Mouse (Mus musculus): ENCODE measurements around the gene Hist1h2ae. TPM values are rescaled to one million over a fixed set of nuclear protein-coding genes. Genes with fewer than 3 reads are reported as not detected.

Gene Hist1h2ae
- polyA plus RNA-seq, 1 experiment, result 174 TPM

DNA sequence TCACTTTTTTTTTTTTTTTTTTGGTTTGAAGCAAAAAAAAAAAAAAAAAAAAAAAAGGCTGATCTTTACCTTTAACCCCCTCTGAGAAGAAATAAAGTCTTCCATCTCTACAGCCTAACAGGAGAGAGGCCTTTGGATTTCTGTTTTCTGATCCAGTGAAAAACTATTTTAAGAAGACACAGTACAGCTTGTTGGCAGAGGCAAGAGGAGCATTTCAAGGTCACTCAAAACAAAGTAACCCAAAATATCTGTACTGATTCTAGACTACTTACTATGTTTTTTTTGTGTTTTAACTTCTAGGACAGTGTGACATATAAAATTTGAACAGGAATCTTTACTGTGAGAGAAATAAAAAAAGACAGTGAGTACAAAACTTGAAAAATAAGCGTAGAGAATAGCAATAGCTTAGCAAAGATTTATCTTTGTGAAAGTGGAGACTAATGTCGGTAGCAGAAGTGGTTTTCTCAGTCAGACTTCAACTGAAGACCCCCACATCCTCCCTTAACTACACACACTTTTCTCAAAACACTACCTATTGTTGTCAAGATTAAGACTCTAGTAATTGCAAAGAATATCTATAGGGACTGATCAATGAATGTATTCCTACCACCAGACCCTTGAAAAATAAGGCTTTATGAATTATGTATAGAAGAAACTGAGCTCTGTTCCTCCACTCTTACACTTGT, 41.4 kb downstream of the Hist1h2ae start:
- DNase-seq, result no peak
- H3K36me3 ChIP-seq (ENCODE audit: control insufficient read depth, insufficient read depth, low read length), result no peaks in the 10 kb centered on the region
- H3K4me3 ChIP-seq (ENCODE audit: control insufficient read depth, insufficient read depth, low read length), result no peak overlapping the region
- H3K27me3 ChIP-seq (ENCODE audit: control insufficient read depth, insufficient read depth, low read length), result no peaks in the 10 kb centered on the region
- peaks cover 6% of the 10 kb centered on the region for H3K4me1 ChIP-seq (replicated peaks; ENCODE audit: control insufficient read depth, insufficient read depth, low read length)
- TF ChIP-seq CTCF (IDR thresholded peaks at IDR 0.05; ENCODE audit: borderline replicate concordance, control insufficient read depth, extremely low read depth, insufficient read depth, low read length, poor library complexity) (no peak), POLR2A (IDR thresholded peaks at IDR 0.05; ENCODE audit: control insufficient read depth, extremely low read depth, insufficient read depth, low read length, poor library complexity) (no peak)
- no peak overlapping the region; the same call in 1 of the 2 replicates for H3K27ac ChIP-seq (ENCODE audit: control insufficient read depth, insufficient read depth, low read length)
- 30% methylated on average over 2 of the region's 2 CpGs for WGBS

DNA sequence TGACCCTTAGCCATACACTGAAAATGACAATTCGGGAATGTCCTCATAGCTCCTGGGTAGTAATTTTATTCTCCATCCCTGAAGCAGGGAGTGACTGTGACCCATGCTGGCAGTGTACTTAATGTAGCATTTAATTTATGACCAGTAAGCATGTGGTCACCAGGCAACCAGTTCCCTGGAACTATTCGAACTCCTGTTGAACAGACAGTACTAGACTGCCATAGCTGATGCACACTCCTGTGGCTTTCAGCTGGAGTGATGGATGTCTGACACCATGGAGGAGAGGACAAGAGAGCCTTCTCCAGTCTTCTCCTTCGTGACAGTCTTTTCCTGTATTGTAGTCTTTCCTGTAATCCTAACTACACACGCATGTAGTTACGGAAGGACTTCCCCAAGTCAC, 42.0 kb downstream of the Hist1h2ae start:
- H3K4me1 ChIP-seq (replicated peaks; ENCODE audit: control insufficient read depth, insufficient read depth, low read length), result peaks cover 6% of the 10 kb centered on the region
- 97% methylated on average over 5 of the region's 5 CpGs for WGBS

DNA sequence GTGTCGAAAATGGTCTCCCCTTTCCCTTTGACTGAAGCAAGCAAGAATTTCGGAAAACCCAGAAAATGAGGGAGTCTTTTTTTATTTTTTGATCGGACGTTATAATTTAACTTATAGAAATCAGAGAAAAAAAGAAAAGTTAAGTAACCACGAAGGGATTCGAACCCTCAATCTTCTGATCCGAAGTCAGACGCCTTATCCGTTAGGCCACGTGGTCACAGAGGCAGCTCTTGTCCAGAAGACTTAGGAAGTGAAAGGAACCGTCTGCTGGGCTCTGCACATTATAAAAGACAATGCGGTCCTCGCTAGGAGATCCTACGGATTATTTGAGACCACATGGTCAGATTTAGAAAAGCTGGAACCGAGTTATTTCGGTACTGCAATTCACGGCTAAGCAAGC, 44.7 kb downstream of the Hist1h2ae start:
- Histone ChIP-seq H3K4me3 (ENCODE audit: control insufficient read depth, insufficient read depth, low read length) (no peak overlapping the region), H3K27ac (ENCODE audit: control insufficient read depth, insufficient read depth, low read length) (no peak overlapping the region), H3K36me3 (ENCODE audit: control insufficient read depth, insufficient read depth, low read length) (no peaks in the 10 kb centered on the region), H3K4me1 (replicated peaks; ENCODE audit: control insufficient read depth, insufficient read depth, low read length) (peaks cover 2% of the 10 kb centered on the region), H3K27me3 (ENCODE audit: control insufficient read depth, insufficient read depth, low read length) (no peaks in the 10 kb centered on the region)
- 1% methylated on average over 17 of the region's 17 CpGs for WGBS
- peak; percentile 86 for DNase-seq
- TF ChIP-seq POLR2A (IDR thresholded peaks at IDR 0.05; ENCODE audit: control insufficient read depth, extremely low read depth, insufficient read depth, low read length, poor library complexity) (no peak), CTCF (IDR thresholded peaks at IDR 0.05; ENCODE audit: borderline replicate concordance, control insufficient read depth, extremely low read depth, insufficient read depth, low read length, poor library complexity) (no peak)

More for the DNA sequence above, 42.0 kb downstream of the Hist1h2ae start:
- DNase-seq, result no peak
- Histone ChIP-seq H3K27ac (ENCODE audit: control insufficient read depth, insufficient read depth, low read length) (no peak overlapping the region), H3K36me3 (ENCODE audit: control insufficient read depth, insufficient read depth, low read length) (no peaks in the 10 kb centered on the region), H3K4me3 (ENCODE audit: control insufficient read depth, insufficient read depth, low read length) (no peak overlapping the region), H3K27me3 (ENCODE audit: control insufficient read depth, insufficient read depth, low read length) (no peaks in the 10 kb centered on the region)
- no peak for TF ChIP-seq POLR2A (IDR thresholded peaks at IDR 0.05; ENCODE audit: control insufficient read depth, extremely low read depth, insufficient read depth, low read length, poor library complexity)
- no peak for TF ChIP-seq CTCF (IDR thresholded peaks at IDR 0.05; ENCODE audit: borderline replicate concordance, control insufficient read depth, extremely low read depth, insufficient read depth, low read length, poor library complexity)

DNA sequence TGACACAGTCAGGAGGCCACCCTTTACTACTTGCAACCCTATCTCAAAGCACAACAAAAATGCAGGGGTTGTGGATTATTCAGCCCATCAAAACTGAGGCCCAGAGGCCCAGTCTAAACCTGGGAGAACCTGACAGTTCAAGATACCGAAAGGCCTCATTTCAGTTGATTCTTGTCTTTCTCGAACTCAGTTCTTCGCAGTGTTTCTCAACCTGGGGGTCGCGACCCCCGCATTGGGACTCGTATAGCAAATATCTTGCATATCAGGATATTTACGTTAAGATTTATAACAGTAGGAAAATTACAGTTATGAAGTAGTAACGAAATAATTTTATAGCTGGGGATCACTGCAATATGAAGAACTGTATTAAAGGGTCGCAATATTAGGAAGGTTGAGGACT, 45.1 kb downstream of the Hist1h2ae start:
- H3K4me1 ChIP-seq (replicated peaks; ENCODE audit: control insufficient read depth, insufficient read depth, low read length), result peaks cover 2% of the 10 kb centered on the region
- H3K36me3 ChIP-seq (ENCODE audit: control insufficient read depth, insufficient read depth, low read length), result no peaks in the 10 kb centered on the region
- H3K4me3 ChIP-seq (ENCODE audit: control insufficient read depth, insufficient read depth, low read length), result no peak overlapping the region
- H3K27me3 ChIP-seq (ENCODE audit: control insufficient read depth, insufficient read depth, low read length), result no peaks in the 10 kb centered on the region
- H3K27ac ChIP-seq (ENCODE audit: control insufficient read depth, insufficient read depth, low read length), result no peak overlapping the region
- TF ChIP-seq CTCF (IDR thresholded peaks at IDR 0.05; ENCODE audit: borderline replicate concordance, control insufficient read depth, extremely low read depth, insufficient read depth, low read length, poor library complexity) (no peak), POLR2A (IDR thresholded peaks at IDR 0.05; ENCODE audit: control insufficient read depth, extremely low read depth, insufficient read depth, low read length, poor library complexity) (no peak)
- 14% methylated on average over 10 of the region's 10 CpGs for WGBS
- no peak for DNase-seq

DNA sequence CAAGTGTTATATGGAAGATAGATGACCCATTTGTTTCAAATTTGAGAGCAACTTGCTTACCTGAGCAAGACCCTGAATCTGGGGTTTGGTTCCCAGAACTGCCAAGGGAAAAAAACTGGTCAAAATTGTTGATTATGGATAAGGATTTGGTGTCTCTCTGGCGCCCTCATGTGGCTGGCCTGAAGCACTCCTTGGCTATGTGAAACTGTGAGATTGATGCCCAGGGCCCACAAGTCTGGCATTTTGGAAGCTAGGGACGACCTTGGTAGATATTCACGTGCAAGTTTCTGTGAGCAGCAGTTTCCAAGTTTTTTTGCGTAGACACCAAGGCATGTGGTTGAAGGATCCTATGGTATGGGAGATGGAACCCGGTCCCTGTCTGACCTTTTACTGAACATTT, 46.4 kb downstream of the Hist1h2ae start:
- 19% methylated on average over 5 of the region's 5 CpGs for WGBS
- H3K36me3 ChIP-seq (ENCODE audit: control insufficient read depth, insufficient read depth, low read length), result no peaks in the 10 kb centered on the region
- H3K27ac ChIP-seq (ENCODE audit: control insufficient read depth, insufficient read depth, low read length), result no peak overlapping the region
- peak; percentile 72 for DNase-seq
- TF ChIP-seq POLR2A (IDR thresholded peaks at IDR 0.05; ENCODE audit: control insufficient read depth, extremely low read depth, insufficient read depth, low read length, poor library complexity) (no peak), CTCF (IDR thresholded peaks at IDR 0.05; ENCODE audit: borderline replicate concordance, control insufficient read depth, extremely low read depth, insufficient read depth, low read length, poor library complexity) (peak; percentile 40; the same call in 1 of the 2 replicates)
- peaks cover 2% of the 10 kb centered on the region for H3K4me1 ChIP-seq (replicated peaks; ENCODE audit: control insufficient read depth, insufficient read depth, low read length)
- no peak overlapping the region for H3K4me3 ChIP-seq (ENCODE audit: control insufficient read depth, insufficient read depth, low read length)
- H3K27me3 ChIP-seq (ENCODE audit: control insufficient read depth, insufficient read depth, low read length), result no peaks in the 10 kb centered on the region

DNA sequence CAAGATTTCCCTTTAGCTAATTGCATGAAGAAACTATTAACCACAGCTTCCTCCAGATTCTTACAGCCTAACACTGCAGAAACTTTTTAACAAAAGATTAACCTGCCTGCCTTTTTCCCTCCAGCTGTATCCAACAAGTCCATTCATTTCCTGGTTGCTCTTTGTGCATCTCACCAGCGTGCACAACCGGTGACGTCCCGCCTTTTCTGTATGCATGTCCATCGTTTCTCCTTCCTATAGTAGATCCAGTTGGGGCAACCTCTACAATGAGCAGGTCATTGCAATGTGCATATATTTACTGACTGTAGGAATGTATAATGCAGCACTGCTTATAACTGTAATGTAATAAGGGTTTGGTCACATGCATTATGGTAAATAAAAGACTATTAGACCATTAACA, 47.0 kb downstream of the Hist1h2ae start:
- no peak for TF ChIP-seq CTCF (IDR thresholded peaks at IDR 0.05; ENCODE audit: borderline replicate concordance, control insufficient read depth, extremely low read depth, insufficient read depth, low read length, poor library complexity)
- TF ChIP-seq POLR2A (IDR thresholded peaks at IDR 0.05; ENCODE audit: control insufficient read depth, extremely low read depth, insufficient read depth, low read length, poor library complexity), result no peak
- 64% methylated on average over 5 of the region's 5 CpGs for WGBS
- no peak overlapping the region for H3K27ac ChIP-seq (ENCODE audit: control insufficient read depth, insufficient read depth, low read length)

More for the DNA sequence above, 47.0 kb downstream of the Hist1h2ae start:
- Histone ChIP-seq H3K27me3 (ENCODE audit: control insufficient read depth, insufficient read depth, low read length) (no peaks in the 10 kb centered on the region), H3K4me1 (replicated peaks; ENCODE audit: control insufficient read depth, insufficient read depth, low read length) (peaks cover 2% of the 10 kb centered on the region), H3K4me3 (ENCODE audit: control insufficient read depth, insufficient read depth, low read length) (no peak overlapping the region), H3K36me3 (ENCODE audit: control insufficient read depth, insufficient read depth, low read length) (no peaks in the 10 kb centered on the region)
- DNase-seq, result no peak

Data from thymus, adult 2 months (tissue).